Mouse (Mus musculus) neural tube, embryonic 10.5 days (tissue): Measurements from ENCODE around the gene Itgb5.

Source experiments
- DNase-seq: peaks from one replicate; pipeline ENCODE4 v3.0.0-alpha.2; 2017; ENCODE audit warnings: low spot score; ENCODE audit errors: extremely low spot score

Gene Itgb5

GRCm38 (mm10) chr16:33938311-33939132 is 109.1 kb downstream of the Itgb5 start:
- no peak for DNase-seq

- no peak for DNase-seq
These were observed 109.7 kb downstream of the Itgb5 start for GRCm38 (mm10) chr16:33939133-33939531.

GRCm38 (mm10) chr16:33939636-33940035 is 110.2 kb downstream of the Itgb5 start:
- no peak for DNase-seq

- no peak for DNase-seq
These were observed 110.6 kb downstream of the Itgb5 start for GRCm38 (mm10) chr16:33940095-33940494.

- peak; percentile 44 for DNase-seq
These were observed 111.9 kb downstream of the Itgb5 start for GRCm38 (mm10) chr16:33941271-33941781.

- DNase-seq = no peak
These were observed 112.9 kb downstream of the Itgb5 start for GRCm38 (mm10) chr16:33942341-33942740.

- no peak for DNase-seq
These were observed 113.9 kb downstream of the Itgb5 start for GRCm38 (mm10) chr16:33943388-33943787.

- DNase-seq = no peak
These were observed 114.7 kb downstream of the Itgb5 start for GRCm38 (mm10) chr16:33944126-33944525.

GRCm38 (mm10) chr16:33944772-33945171 is 115.3 kb downstream of the Itgb5 start:
- DNase-seq = peak; percentile 47

GRCm38 (mm10) chr16:33946021-33946420 is 116.6 kb downstream of the Itgb5 start:
- DNase-seq = no peak

- DNase-seq = no peak
These were observed 118.5 kb downstream of the Itgb5 start for GRCm38 (mm10) chr16:33947664-33948571.

GRCm38 (mm10) chr16:33950386-33950785 is 120.9 kb downstream of the Itgb5 start:
- DNase-seq = no peak

- DNase-seq = peak; percentile 79
These were observed 121.4 kb downstream of the Itgb5 start for GRCm38 (mm10) chr16:33950830-33951229.

GRCm38 (mm10) chr16:33953008-33953407 is 123.5 kb downstream of the Itgb5 start:
- no peak for DNase-seq

GRCm38 (mm10) chr16:33954793-33955192 is 125.3 kb downstream of the Itgb5 start:
- DNase-seq = no peak

GRCm38 (mm10) chr16:33963509-33963908 is 134.0 kb downstream of the Itgb5 start:
- no peak for DNase-seq

GRCm38 (mm10) chr16:33965878-33966537 is 136.5 kb downstream of the Itgb5 start:
- no peak for DNase-seq

- DNase-seq = peak; percentile 91
These were observed 137.2 kb downstream of the Itgb5 start, which contains the start of gene Umps for GRCm38 (mm10) chr16:33966538-33967282. Gene Umps, minus strand, starts transcription at chr16:33967038.

- DNase-seq = no peak
These were observed 137.8 kb downstream of the Itgb5 start for GRCm38 (mm10) chr16:33967283-33967640.

GRCm38 (mm10) chr16:33979855-33980254 is 150.4 kb downstream of the Itgb5 start:
- DNase-seq = no peak

GRCm38 (mm10) chr16:33983712-33984111 is 154.2 kb downstream of the Itgb5 start:
- DNase-seq = no peak
